In the genomic region with DNA sequence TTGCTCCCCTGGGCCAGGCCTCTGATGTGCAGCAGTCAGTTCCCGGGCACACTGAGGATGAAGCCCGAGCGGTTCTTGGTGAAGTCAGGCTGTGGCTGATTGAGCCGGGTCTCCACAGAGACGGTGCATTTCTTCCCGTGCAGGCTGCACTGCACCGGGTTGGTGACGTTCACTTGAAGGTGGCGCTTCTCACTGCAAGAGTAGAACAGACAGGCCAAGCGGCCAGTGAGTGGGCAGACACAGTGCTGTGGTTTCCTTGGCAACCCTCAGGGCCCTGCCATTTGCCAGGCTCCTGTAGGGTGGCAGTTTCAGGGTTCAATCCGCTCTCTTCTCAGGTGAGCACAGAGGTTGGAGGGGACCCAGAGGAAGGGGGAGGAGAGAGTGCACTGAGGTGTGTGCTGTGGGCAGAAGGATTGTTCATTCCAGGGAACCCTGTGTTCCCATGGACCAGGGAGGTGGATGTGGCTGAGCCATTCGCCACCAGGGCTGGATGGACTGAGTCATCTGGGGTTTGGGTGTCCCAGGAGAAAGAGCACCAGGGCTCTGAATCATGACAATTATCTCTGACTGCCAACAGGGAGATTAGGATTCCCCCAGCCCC, we compare ENCODE assay signal across 8 mouse cellular contexts. TPM values are rescaled to one million over a fixed set of nuclear protein-coding genes. Genes with fewer than 3 reads are reported as not detected.
A peak's percentile ranks its signal among the peaks of the same experiment; 100 is the strongest.
DNase-seq lines count a peak whose midpoint lies in the region; ATAC-seq and TF ChIP-seq lines count a peak whose summit lies in the region.

No protein-coding gene starts in this region.

- no peak overlapping the region for H3K27ac ChIP-seq in kidney, postnatal 0 days
- no peak overlapping the region for H3K27ac ChIP-seq in kidney, adult 2 months (ENCODE audit: insufficient read depth, low read depth, low read length)
- peak overlapping the region; percentile 86 for H3K27ac ChIP-seq in midbrain, embryonic 16.5 days (ENCODE audit: low read length)

- no peak overlapping the region for H3K4me3 ChIP-seq in kidney, postnatal 0 days (replicated peaks; ENCODE audit: low read depth, low read length)
- H3K4me3 ChIP-seq in kidney, adult 2 months (ENCODE audit: insufficient read depth, low read depth, low read length) = no peak overlapping the region
- H3K4me3 ChIP-seq in midbrain, embryonic 16.5 days (ENCODE audit: low read depth, low read length) = peak overlapping the region; percentile 22

- no peaks in the 10 kb centered on the region; the same call in 1 of the 2 replicates for H3K36me3 ChIP-seq in kidney, postnatal 0 days (ENCODE audit: insufficient read depth, low read length)
- H3K36me3 ChIP-seq in kidney, adult 2 months (ENCODE audit: control insufficient read depth, insufficient read depth, low read length) = no peaks in the 10 kb centered on the region
- no peaks in the 10 kb centered on the region for H3K36me3 ChIP-seq in midbrain, embryonic 16.5 days (ENCODE audit: control insufficient read depth, insufficient read depth, low read length)

- no peak for TF ChIP-seq POLR2A in kidney, adult 2 months (IDR thresholded peaks at IDR 0.05; ENCODE audit: low read depth, low read length)

- peak; percentile 76 for ATAC-seq in kidney, postnatal 0 days (replicated peaks; ENCODE audit: low FRiP score, low read depth)
- ATAC-seq in midbrain, embryonic 16.5 days = peak; percentile 91

- no peak overlapping the region for H3K9ac ChIP-seq in kidney, postnatal 0 days (ENCODE audit: low read depth, low read length)
- peak overlapping the region; percentile 57 for H3K9ac ChIP-seq in midbrain, embryonic 16.5 days (ENCODE audit: low read depth, low read length)

- DNase-seq in kidney, postnatal 0 days (ENCODE audit: low spot score) = peak; percentile 43
- no peak for DNase-seq in kidney, adult 2 months
- DNase-seq in embryo, embryonic 10.5 days (ENCODE audit: low spot score) = peak; percentile 48
- peak; percentile 79 to 86 for DNase-seq in layer of hippocampus, adult 18-20 months (ENCODE audit: low spot score in 2 of 2)
- DNase-seq in spleen, postnatal 10 days (ENCODE audit: low spot score in 2 of 2) = no peak
- DNase-seq in B cell, adult 2 months = no peak
- no peak for DNase-seq in gastrocnemius, adult 8-10 months (ENCODE audit: low spot score in 2 of 2)

- no peaks in the 10 kb centered on the region for H3K9me3 ChIP-seq in kidney, postnatal 0 days (replicated peaks; ENCODE audit: low read length)
- no peaks in the 10 kb centered on the region for H3K9me3 ChIP-seq in midbrain, embryonic 16.5 days (replicated peaks; ENCODE audit: control insufficient read depth, low read length, poor library complexity, severe bottlenecking)

- no peak overlapping the region for H3K4me2 ChIP-seq in kidney, postnatal 0 days (ENCODE audit: low read length)
- H3K4me2 ChIP-seq in midbrain, embryonic 16.5 days (ENCODE audit: low read length) = peak overlapping the region; percentile 83

- 31% methylated on average over 12 of the region's 12 CpGs for WGBS in kidney, postnatal 0 days
- WGBS in kidney, adult 2 months = 47% methylated on average over 12 of the region's 12 CpGs
- 7% methylated on average over 12 of the region's 12 CpGs for WGBS in midbrain, embryonic 16.5 days

- H3K4me1 ChIP-seq in kidney, postnatal 0 days (replicated peaks; ENCODE audit: insufficient read depth, low read length) = peaks cover 6% of the 10 kb centered on the region; the same call in 1 of the 2 replicates
- H3K4me1 ChIP-seq in kidney, adult 2 months (ENCODE audit: control insufficient read depth, insufficient read depth, low read length) = no peaks in the 10 kb centered on the region
- H3K4me1 ChIP-seq in midbrain, embryonic 16.5 days (ENCODE audit: control insufficient read depth, insufficient read depth, low read length) = peaks cover 54% of the 10 kb centered on the region

- TF ChIP-seq CTCF in kidney, postnatal 0 days (IDR thresholded peaks at IDR 0.05; ENCODE audit: low read depth) = no peak
- TF ChIP-seq CTCF in kidney, adult 2 months (conservative IDR thresholded peaks at IDR 0.05; ENCODE audit: insufficient read depth, insufficient read length, low read depth, low read length) = no peak

- no peaks in the 10 kb centered on the region for H3K27me3 ChIP-seq in kidney, postnatal 0 days (ENCODE audit: insufficient read depth, low read length)
- H3K27me3 ChIP-seq in kidney, adult 2 months (replicated peaks; ENCODE audit: control insufficient read depth, insufficient read depth, low read length) = no peaks in the 10 kb centered on the region
- no peaks in the 10 kb centered on the region for H3K27me3 ChIP-seq in midbrain, embryonic 16.5 days (ENCODE audit: control insufficient read depth, insufficient read depth, low read depth, low read length)

RNA-seq across cellular contexts. Expression of a gene that starts 7.5 kb away (rescaled TPM):
- 0.38 and 0.54 TPM in 2 replicates for polyA plus RNA-seq in kidney, postnatal 0 days (2015; fragmentation: Nextera tagmentation; extraction: Ambion mirVana)
- polyA plus RNA-seq in kidney, adult 2 months (2012; rRNA removed) = 0.53 and 1.0 TPM in 2 replicates
- total RNA-seq in layer of hippocampus, adult 18-20 months (2021) = 100 to 1,000 TPM; 228 to 244 TPM
- 90.2 and 91.0 TPM in 2 replicates for polyA plus RNA-seq in midbrain, embryonic 16.5 days (2015; fragmentation: Nextera tagmentation; extraction: Ambion mirVana)
- total RNA-seq in gastrocnemius, adult 8-10 months (2022) = under 1 TPM; 0.20 to 0.43 (median 0.29) TPM

RNA-seq across cellular contexts. Expression of a gene that starts 55.9 kb away (rescaled TPM):
- polyA plus RNA-seq in kidney, postnatal 0 days (2015; fragmentation: Nextera tagmentation; extraction: Ambion mirVana) = 249 and 281 TPM in 2 replicates
- polyA plus RNA-seq in kidney, adult 2 months (2012; rRNA removed) = 52.8 and 53.4 TPM in 2 replicates
- 100 to 1,000 TPM in 1 of 2 experiments, 10 to 100 TPM in 1; 98.8 to 106 TPM for total RNA-seq in layer of hippocampus, adult 18-20 months (2021)
- polyA plus RNA-seq in midbrain, embryonic 16.5 days (2015; fragmentation: Nextera tagmentation; extraction: Ambion mirVana) = 270 and 301 TPM in 2 replicates
- total RNA-seq in gastrocnemius, adult 8-10 months (2022) = 100 to 1,000 TPM; 141 to 162 (median 148) TPM

Comparison
In these comparisons a context has a peak if more than half of its experiments do, and no peak if none do; other contexts are left out.
1. DNase-seq: peak in kidney, postnatal 0 days (single experiment), embryo, embryonic 10.5 days (single experiment) and layer of hippocampus, adult 18-20 months (2 of 2); none in kidney, adult 2 months (single experiment), spleen, postnatal 10 days (0 of 2), B cell, adult 2 months (0 of 2) and gastrocnemius, adult 8-10 months (0 of 2).
2. RNA of a gene that starts 7.5 kb away (polyA plus RNA-seq): 90.2 to 91.0 TPM in midbrain, embryonic 16.5 days; 0.53 to 1.0 TPM in kidney, adult 2 months and 0.38 to 0.54 TPM in kidney, postnatal 0 days; every median in the first group is over 10 times any median in the second.